Mouse (Mus musculus): ENCODE data around the gene Zfp69. TPM values are rescaled to one million over a fixed set of nuclear protein-coding genes. Genes with fewer than 3 reads are reported as not detected.

Zfp69 gene
- polyA plus RNA-seq, 1 experiment from 2014 or later, result 9.9 TPM

DNA sequence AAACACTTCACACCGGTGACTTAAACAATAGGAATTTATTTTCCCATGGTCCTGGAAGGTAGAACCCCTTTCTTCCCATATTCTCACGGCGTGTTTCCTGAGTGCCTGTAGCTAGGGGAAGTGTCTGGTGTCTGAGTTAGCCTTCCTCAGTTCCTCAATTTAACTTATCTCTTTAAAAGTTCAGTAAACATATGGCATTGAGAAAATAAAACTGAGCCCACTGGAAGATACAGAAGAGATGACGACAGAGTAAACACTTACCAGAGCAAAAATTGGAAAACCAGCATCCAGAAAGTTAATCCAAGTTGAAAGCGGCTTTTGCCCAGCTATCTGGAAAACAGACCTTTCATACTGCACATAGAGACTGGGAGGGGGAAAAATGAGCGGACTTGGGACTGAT lies 664 bp upstream of the Zfp69 start:
- WGBS, result 45% methylated on average over 6 of the region's 6 CpGs
- ATAC-seq (replicated peaks; ENCODE audit: insufficient number of reproducible peaks, low FRiP score, low TSS enrichment, low read depth), result no peak

GRCm38 (mm10) chr4:120950763-120951427 lies 604 bp downstream of the Zfp69 start:
- Histone ChIP-seq H3K27me3 (ENCODE audit: control insufficient read depth, insufficient read depth, low read length) (no peaks in the 10 kb centered on the region), H3K4me2 (ENCODE audit: low read depth, low read length) (peak overlapping the region; percentile 47), H3K4me1 (ENCODE audit: control insufficient read depth, insufficient read depth, low read length) (no peaks in the 10 kb centered on the region), H3K4me3 (ENCODE audit: low read depth, low read length) (peak overlapping the region; percentile 76), H3K9ac (replicated peaks; ENCODE audit: low read length) (peak overlapping the region; percentile 88), H3K27ac (replicated peaks; ENCODE audit: low read depth, low read length) (peak overlapping the region; percentile 83), H3K36me3 (replicated peaks; ENCODE audit: control insufficient read depth, insufficient read depth, low read depth, low read length) (no peaks in the 10 kb centered on the region; the same call in 1 of the 2 replicates), H3K9me3 (replicated peaks; ENCODE audit: control insufficient read depth, low read length) (no peaks in the 10 kb centered on the region)
- ATAC-seq (replicated peaks; ENCODE audit: insufficient number of reproducible peaks, low FRiP score, low TSS enrichment, low read depth), result no peak; the same call in 1 of the 2 replicates
- DNase-seq (ENCODE audit: low spot score), result no peak
- 9% methylated on average over 20 of the region's 20 CpGs for whole genome bisulfite sequencing

More for the DNA sequence above, 664 bp upstream of the Zfp69 start:
- Histone ChIP-seq H3K27me3 (ENCODE audit: control insufficient read depth, insufficient read depth, low read length) (no peaks in the 10 kb centered on the region), H3K9me3 (replicated peaks; ENCODE audit: control insufficient read depth, low read length) (no peaks in the 10 kb centered on the region), H3K4me1 (ENCODE audit: control insufficient read depth, insufficient read depth, low read length) (no peaks in the 10 kb centered on the region), H3K9ac (replicated peaks; ENCODE audit: low read length) (peak overlapping the region; percentile 88), H3K27ac (replicated peaks; ENCODE audit: low read depth, low read length) (peak overlapping the region; percentile 83; the same call in 1 of the 2 replicates), H3K36me3 (replicated peaks; ENCODE audit: control insufficient read depth, insufficient read depth, low read depth, low read length) (no peaks in the 10 kb centered on the region), H3K4me2 (ENCODE audit: low read depth, low read length) (peak overlapping the region; percentile 47), H3K4me3 (ENCODE audit: low read depth, low read length) (peak overlapping the region; percentile 76)
- DNase-seq (ENCODE audit: low spot score), result no peak

- no peaks in the 10 kb centered on the region for H3K4me1 ChIP-seq (ENCODE audit: control insufficient read depth, insufficient read depth, low read length)
- H3K36me3 ChIP-seq (replicated peaks; ENCODE audit: control insufficient read depth, insufficient read depth, low read depth, low read length), result no peaks in the 10 kb centered on the region; the same call in 1 of the 2 replicates
- 52% methylated on average over 3 of the region's 3 CpGs for WGBS
- no peak for ATAC-seq (replicated peaks; ENCODE audit: insufficient number of reproducible peaks, low FRiP score, low TSS enrichment, low read depth)
- DNase-seq (ENCODE audit: low spot score), result no peak
- no peaks in the 10 kb centered on the region for H3K9me3 ChIP-seq (replicated peaks; ENCODE audit: control insufficient read depth, low read length)
- no peak overlapping the region for H3K4me3 ChIP-seq (ENCODE audit: low read depth, low read length)
- H3K27me3 ChIP-seq (ENCODE audit: control insufficient read depth, insufficient read depth, low read length), result no peaks in the 10 kb centered on the region
- H3K4me2 ChIP-seq (ENCODE audit: low read depth, low read length), result no peak overlapping the region
- H3K27ac ChIP-seq (replicated peaks; ENCODE audit: low read depth, low read length), result no peak overlapping the region
- H3K9ac ChIP-seq (replicated peaks; ENCODE audit: low read length), result no peak overlapping the region
Observed at GRCm38 (mm10) chr4:120948938-120949337, 2.6 kb downstream of the Zfp69 start.

DNA sequence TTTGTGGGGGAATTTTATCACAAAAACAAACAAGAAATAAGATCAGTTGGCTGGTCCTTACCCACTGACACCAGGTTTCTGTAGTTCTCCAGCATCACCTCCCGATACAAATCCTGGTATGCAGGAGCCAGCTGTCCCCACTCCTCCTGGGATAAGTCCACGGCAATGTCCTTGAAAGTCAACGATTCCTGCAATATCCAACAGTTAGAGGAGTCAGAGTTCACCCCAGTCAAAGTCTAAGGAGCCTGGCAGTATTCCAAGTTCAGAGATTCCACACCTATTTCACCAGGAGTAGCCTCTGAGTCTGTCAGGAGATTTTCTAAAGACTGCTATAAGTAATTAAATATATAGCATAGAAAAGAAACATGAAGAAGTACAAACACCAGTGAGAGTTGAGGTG lies 16.5 kb downstream of the Zfp69 start:
- Histone ChIP-seq H3K27ac (replicated peaks; ENCODE audit: low read depth, low read length) (no peak overlapping the region), H3K4me1 (ENCODE audit: control insufficient read depth, insufficient read depth, low read length) (no peaks in the 10 kb centered on the region), H3K36me3 (replicated peaks; ENCODE audit: control insufficient read depth, insufficient read depth, low read depth, low read length) (no peaks in the 10 kb centered on the region), H3K27me3 (ENCODE audit: control insufficient read depth, insufficient read depth, low read length) (no peaks in the 10 kb centered on the region), H3K9me3 (replicated peaks; ENCODE audit: control insufficient read depth, low read length) (no peaks in the 10 kb centered on the region), H3K4me2 (ENCODE audit: low read depth, low read length) (no peak overlapping the region), H3K4me3 (ENCODE audit: low read depth, low read length) (no peak overlapping the region), H3K9ac (replicated peaks; ENCODE audit: low read length) (no peak overlapping the region)
- 89% methylated on average over 3 of the region's 3 CpGs for WGBS
- DNase-seq (ENCODE audit: low spot score) (no peak), ATAC-seq (replicated peaks; ENCODE audit: insufficient number of reproducible peaks, low FRiP score, low TSS enrichment, low read depth) (no peak)

GRCm38 (mm10) chr4:120930736-120931135 lies 20.8 kb downstream of the Zfp69 start:
- WGBS, result 92% methylated on average over 18 of the region's 18 CpGs
- Histone ChIP-seq H3K36me3 (replicated peaks; ENCODE audit: control insufficient read depth, insufficient read depth, low read depth, low read length) (no peaks in the 10 kb centered on the region), H3K27me3 (ENCODE audit: control insufficient read depth, insufficient read depth, low read length) (no peaks in the 10 kb centered on the region), H3K9me3 (replicated peaks; ENCODE audit: control insufficient read depth, low read length) (no peaks in the 10 kb centered on the region), H3K4me1 (ENCODE audit: control insufficient read depth, insufficient read depth, low read length) (no peaks in the 10 kb centered on the region), H3K4me3 (ENCODE audit: low read depth, low read length) (no peak overlapping the region), H3K27ac (replicated peaks; ENCODE audit: low read depth, low read length) (no peak overlapping the region), H3K4me2 (ENCODE audit: low read depth, low read length) (no peak overlapping the region), H3K9ac (replicated peaks; ENCODE audit: low read length) (no peak overlapping the region)
- ATAC-seq (replicated peaks; ENCODE audit: insufficient number of reproducible peaks, low FRiP score, low TSS enrichment, low read depth) (no peak), DNase-seq (ENCODE audit: low spot score) (no peak)

GRCm38 (mm10) chr4:120928686-120929085 lies 22.8 kb downstream of the Zfp69 start:
- ATAC-seq (replicated peaks; ENCODE audit: insufficient number of reproducible peaks, low FRiP score, low TSS enrichment, low read depth), result no peak
- no peaks in the 10 kb centered on the region for H3K27me3 ChIP-seq (ENCODE audit: control insufficient read depth, insufficient read depth, low read length)
- no peaks in the 10 kb centered on the region; the same call in 1 of the 2 replicates for H3K4me1 ChIP-seq (ENCODE audit: control insufficient read depth, insufficient read depth, low read length)
- 84% methylated on average over 3 of the region's 3 CpGs for WGBS
- no peak overlapping the region for H3K9ac ChIP-seq (replicated peaks; ENCODE audit: low read length)
- H3K4me3 ChIP-seq (ENCODE audit: low read depth, low read length), result no peak overlapping the region
- DNase-seq (ENCODE audit: low spot score), result no peak
- H3K4me2 ChIP-seq (ENCODE audit: low read depth, low read length), result no peak overlapping the region
- no peaks in the 10 kb centered on the region for H3K36me3 ChIP-seq (replicated peaks; ENCODE audit: control insufficient read depth, insufficient read depth, low read depth, low read length)
- no peak overlapping the region for H3K27ac ChIP-seq (replicated peaks; ENCODE audit: low read depth, low read length)
- no peaks in the 10 kb centered on the region for H3K9me3 ChIP-seq (replicated peaks; ENCODE audit: control insufficient read depth, low read length)

- Histone ChIP-seq H3K27me3 (ENCODE audit: control insufficient read depth, insufficient read depth, low read length) (no peaks in the 10 kb centered on the region), H3K9me3 (replicated peaks; ENCODE audit: control insufficient read depth, low read length) (no peaks in the 10 kb centered on the region; the same call in 1 of the 2 replicates), H3K4me2 (ENCODE audit: low read depth, low read length) (peak overlapping the region; percentile 57), H3K9ac (replicated peaks; ENCODE audit: low read length) (peak overlapping the region; percentile 78), H3K27ac (replicated peaks; ENCODE audit: low read depth, low read length) (peak overlapping the region; percentile 59; the same call in 1 of the 2 replicates), H3K4me1 (ENCODE audit: control insufficient read depth, insufficient read depth, low read length) (no peaks in the 10 kb centered on the region; the same call in 1 of the 2 replicates), H3K36me3 (replicated peaks; ENCODE audit: control insufficient read depth, insufficient read depth, low read depth, low read length) (peaks cover 13% of the 10 kb centered on the region), H3K4me3 (ENCODE audit: low read depth, low read length) (peak overlapping the region; percentile 49)
- 23% methylated on average over 3 of the region's 3 CpGs for WGBS
- DNase-seq (ENCODE audit: low spot score), result no peak
- no peak for ATAC-seq (replicated peaks; ENCODE audit: insufficient number of reproducible peaks, low FRiP score, low TSS enrichment, low read depth)
Observed at GRCm38 (mm10) chr4:120925386-120925785, 26.1 kb downstream of the Zfp69 start.

- Histone ChIP-seq H3K27me3 (ENCODE audit: control insufficient read depth, insufficient read depth, low read length) (no peaks in the 10 kb centered on the region), H3K9ac (replicated peaks; ENCODE audit: low read length) (peak within 1 kb of the TSS; percentile 78), H3K9me3 (replicated peaks; ENCODE audit: control insufficient read depth, low read length) (no peaks in the 10 kb centered on the region; the same call in 1 of the 2 replicates), H3K36me3 (replicated peaks; ENCODE audit: control insufficient read depth, insufficient read depth, low read depth, low read length) (peaks cover 15% of the 10 kb centered on the region), H3K27ac (replicated peaks; ENCODE audit: low read depth, low read length) (peak within 1 kb of the TSS; percentile 69), H3K4me3 (ENCODE audit: low read depth, low read length) (peak within 1 kb of the TSS; percentile 49), H3K4me2 (ENCODE audit: low read depth, low read length) (peak within 1 kb of the TSS; percentile 57), H3K4me1 (ENCODE audit: control insufficient read depth, insufficient read depth, low read length) (no peaks in the 10 kb centered on the region; the same call in 1 of the 2 replicates)
- peak; percentile 96 for ATAC-seq (replicated peaks; ENCODE audit: insufficient number of reproducible peaks, low FRiP score, low TSS enrichment, low read depth)
- peak; percentile 95 for DNase-seq (ENCODE audit: low spot score)
- WGBS, result under 1% methylated on average over 33 of the region's 33 CpGs
Observed at GRCm38 (mm10) chr4:120924554-120925299, 26.8 kb downstream of the Zfp69 start, which contains the start of gene Exo5. Gene Exo5, minus strand, starts transcription at chr4:120925017.

All from embryonic facial prominence, embryonic 11.5 days (tissue).